Mouse (Mus musculus) layer of hippocampus, adult 11-12 months (tissue): ENCODE results near the gene Gm3642.
A peak's percentile ranks its signal among the peaks of the same experiment; 100 is the strongest.
"Not testable (repeated sequence)": the region's sequence is repeated elsewhere in the genome, so short reads cannot be mapped to it uniquely, and the experiment has no call there.

Source experiments
- DNase-seq: peaks from one replicate; pipeline ENCODE4 v3.0.0; 2022; ENCODE audit warnings: low spot score

Gene Gm3642

DNA sequence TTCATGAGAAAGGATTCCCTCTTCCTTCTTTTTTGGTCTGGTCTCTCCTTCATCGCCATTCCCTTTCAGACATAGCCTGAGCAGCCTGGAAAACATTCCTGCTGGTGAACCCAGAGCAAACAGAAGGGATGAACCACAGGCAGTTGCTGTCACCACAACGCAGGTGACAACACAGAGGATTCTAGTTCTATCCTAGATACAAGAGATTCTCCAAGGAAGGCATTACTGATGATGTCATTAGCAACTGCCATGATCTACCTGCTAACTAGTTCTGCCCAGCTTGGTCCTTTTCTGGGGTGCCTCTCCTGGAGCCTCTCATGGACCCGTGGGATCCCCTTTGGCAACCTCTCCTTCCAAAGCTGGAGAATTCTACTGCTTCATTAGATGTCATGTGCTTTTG, at the start of gene Gm3642:
Gene Gm3642 (minus strand): TSS at position 101 of the 400 bp plus-strand sequence.
- not testable (repeated sequence) for DNase-seq

DNA sequence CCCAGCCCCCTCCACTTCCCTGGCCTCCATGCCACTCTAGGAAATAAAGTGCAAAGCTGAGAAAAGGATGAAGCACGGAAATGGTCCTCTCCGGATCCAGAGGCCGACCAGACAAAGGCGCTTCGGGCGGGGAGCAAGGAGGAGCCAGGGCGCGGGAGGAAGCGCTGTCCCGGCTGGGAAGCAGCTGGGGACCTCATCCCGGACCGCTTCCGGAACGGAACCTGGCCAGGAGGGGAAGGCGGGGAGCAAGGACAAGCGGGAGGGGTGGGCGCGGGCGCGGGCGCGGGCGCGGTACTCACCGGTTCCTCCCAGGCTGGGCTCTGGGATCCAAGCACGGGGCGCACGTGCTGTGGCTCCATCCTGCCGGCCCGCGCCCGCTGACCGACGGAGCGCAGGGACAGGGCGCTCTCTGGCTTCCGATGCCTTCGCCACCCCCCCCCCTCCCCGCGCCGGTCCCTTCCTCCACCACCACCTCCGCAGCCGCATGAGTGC, 49.5 kb upstream of the Gm3642 start, which contains the start of gene Gm3667:
Gene Gm3667 (minus strand): TSS at position 442 of the 492 bp plus-strand sequence.
- not testable (repeated sequence) for DNase-seq

DNA sequence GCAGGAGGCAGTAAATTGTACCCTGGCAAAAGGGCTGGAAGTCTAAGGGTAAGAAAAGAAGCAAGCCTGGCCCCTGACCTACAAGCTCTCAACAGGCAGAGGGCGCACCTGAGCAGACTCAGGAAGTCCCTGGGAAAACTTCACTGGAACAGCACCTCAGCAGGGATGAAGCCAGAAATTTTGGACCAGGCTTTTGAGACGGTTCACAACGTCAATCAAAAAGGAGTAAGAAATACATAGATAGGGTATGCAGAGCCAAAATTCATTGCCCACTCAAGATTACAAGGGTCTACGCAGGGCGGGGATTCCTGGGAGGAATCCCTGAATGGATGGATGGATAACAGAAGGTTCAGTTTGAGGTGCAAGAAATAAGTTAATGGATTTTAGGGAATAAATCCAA, 48.7 kb upstream of the Gm3642 start:
- DNase-seq: peak; percentile 55

DNA sequence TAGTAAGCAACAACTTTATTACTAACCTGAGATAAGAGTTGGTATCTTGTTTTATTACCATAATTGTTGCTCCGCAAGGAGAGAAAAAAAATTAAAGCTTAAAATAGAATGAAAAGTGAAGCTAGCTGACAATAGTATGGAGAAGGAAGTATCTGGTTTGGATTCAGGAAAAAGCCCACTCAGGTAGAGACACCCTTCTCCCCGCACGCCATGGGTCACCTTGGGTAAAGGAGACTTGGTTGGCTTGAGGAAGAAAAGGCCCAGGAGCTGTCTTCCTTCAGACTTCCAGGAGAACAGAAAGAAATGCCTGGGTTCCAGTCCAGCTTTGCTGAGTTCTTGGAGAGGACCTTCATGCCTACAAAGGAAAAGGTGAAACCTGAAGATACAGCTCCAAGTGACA, 16.8 kb downstream of the Gm3642 start:
- not testable (repeated sequence) for DNase-seq
